In the genomic region with DNA sequence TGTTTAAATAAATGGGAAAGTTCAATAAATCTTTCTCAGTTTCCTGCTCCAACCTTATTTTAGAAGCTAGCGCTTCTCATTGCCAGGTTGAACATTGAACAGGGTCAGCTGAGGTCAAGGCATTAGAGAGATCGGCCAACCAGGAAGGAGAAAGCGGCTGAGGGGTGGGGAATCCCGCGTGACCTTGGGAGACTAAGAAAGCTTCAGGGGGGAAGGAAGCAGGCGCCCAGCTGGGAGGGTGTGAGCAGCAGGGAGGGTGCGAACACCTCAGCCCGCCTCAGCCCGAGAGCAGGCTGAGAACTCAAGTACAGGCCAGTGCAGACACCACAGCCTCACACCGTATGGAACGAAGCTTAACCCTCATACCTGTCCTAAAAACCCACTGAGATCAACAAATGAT, we compare ENCODE assay signal across 9 mouse cellular contexts. TPM values are rescaled to one million over a fixed set of nuclear protein-coding genes. Genes with fewer than 3 reads are reported as not detected.
DNase-seq lines count a peak whose midpoint lies in the region; ATAC-seq and TF ChIP-seq lines count a peak whose summit lies in the region.
"Had no signal": no experiment of that assay in that cellular context is flagged by ENCODE, and none has a peak within 500 bp of the region (broad histone marks: within the 10 kb centered on the region; RNA-seq: fewer than 3 reads in every experiment).

No protein-coding gene starts in this region.

- H3K27me3 ChIP-seq in heart, embryonic 15.5 days: no peaks in the 10 kb centered on the region
- no peaks in the 10 kb centered on the region for H3K27me3 ChIP-seq in small intestine, adult 2 months (ENCODE audit: control insufficient read depth, insufficient read depth, low read length)
- H3K27me3 ChIP-seq in midbrain, postnatal 0 days (ENCODE audit: insufficient read depth, low read length): no peaks in the 10 kb centered on the region
- H3K27me3 ChIP-seq: neural tube, embryonic 12.5 days had no signal

- H3K4me2 ChIP-seq in heart, embryonic 15.5 days: no peak overlapping the region
- no peak overlapping the region for H3K4me2 ChIP-seq in midbrain, postnatal 0 days (ENCODE audit: low read depth, low read length, poor library complexity, severe bottlenecking)
- H3K4me2 ChIP-seq: neural tube, embryonic 12.5 days had no signal

- 26% methylated on average over 11 of the region's 11 CpGs for WGBS in heart, embryonic 15.5 days
- WGBS in small intestine, adult 2 months: 4% methylated on average over 11 of the region's 11 CpGs
- WGBS in midbrain, postnatal 0 days: 65% methylated on average over 11 of the region's 11 CpGs

- peak; percentile 55; the same call in 1 of the 2 replicates for ATAC-seq in heart, embryonic 15.5 days (replicated peaks; ENCODE audit: insufficient number of reproducible peaks, insufficient read depth, low FRiP score, low read depth)
- ATAC-seq in midbrain, postnatal 0 days (ENCODE audit: low FRiP score): no peak

- no peaks in the 10 kb centered on the region for H3K9me3 ChIP-seq in heart, embryonic 15.5 days (replicated peaks)
- no peaks in the 10 kb centered on the region for H3K9me3 ChIP-seq in midbrain, postnatal 0 days (ENCODE audit: low read length)
- H3K9me3 ChIP-seq: neural tube, embryonic 12.5 days had no signal

- peak; percentile 14 for DNase-seq in cerebellum, adult 11-12 months
- no peak for DNase-seq in cerebellum, postnatal 14 days
- peak; percentile 34 for DNase-seq in liver
- DNase-seq in midbrain, postnatal 0 days (ENCODE audit: low spot score): no peak
- no peak for DNase-seq in spleen, adult 12 weeks (ENCODE audit: low spot score)
- DNase-seq in cerebellum, adult 8-10 months: no peak

- H3K4me3 ChIP-seq in heart, embryonic 15.5 days: no peak overlapping the region
- no peak overlapping the region for H3K4me3 ChIP-seq in small intestine, adult 2 months (ENCODE audit: low read depth, low read length)
- no peak overlapping the region for H3K4me3 ChIP-seq in midbrain, postnatal 0 days (ENCODE audit: low read depth, low read length)
- H3K4me3 ChIP-seq: neural tube, embryonic 12.5 days had no signal

- TF ChIP-seq POLR2A in small intestine, adult 2 months (IDR thresholded peaks at IDR 0.05; ENCODE audit: low read depth, low read length): no peak

- H3K9ac ChIP-seq in heart, embryonic 15.5 days: no peak overlapping the region
- no peak overlapping the region for H3K9ac ChIP-seq in midbrain, postnatal 0 days (replicated peaks; ENCODE audit: low read length, poor library complexity, severe bottlenecking)
- H3K9ac ChIP-seq: neural tube, embryonic 12.5 days had no signal

- TF ChIP-seq CTCF in small intestine, adult 2 months (IDR thresholded peaks at IDR 0.05; ENCODE audit: extremely low read depth, insufficient read length, insufficient replicate concordance, low read depth, low read length): no peak
- no peak for TF ChIP-seq CTCF in midbrain, postnatal 0 days (IDR thresholded peaks at IDR 0.05)

- 0 out of 2 replicates have a peak, but pooled peaks cover 4% of the 10 kb centered on the region for H3K36me3 ChIP-seq in heart, embryonic 15.5 days
- peaks cover 24% of the 10 kb centered on the region for H3K36me3 ChIP-seq in small intestine, adult 2 months (ENCODE audit: control insufficient read depth, insufficient read depth, low read length)
- H3K36me3 ChIP-seq in midbrain, postnatal 0 days (ENCODE audit: insufficient read depth, low read length): peaks cover 7% of the 10 kb centered on the region; the same call in 1 of the 2 replicates

- no peak overlapping the region for H3K27ac ChIP-seq in heart, embryonic 15.5 days
- peak overlapping the region; percentile 72 for H3K27ac ChIP-seq in small intestine, adult 2 months (ENCODE audit: insufficient read depth, low read depth, low read length)
- H3K27ac ChIP-seq in midbrain, postnatal 0 days (ENCODE audit: low read depth, low read length): no peak overlapping the region
- H3K27ac ChIP-seq: neural tube, embryonic 12.5 days had no signal

- H3K4me1 ChIP-seq in heart, embryonic 15.5 days (replicated peaks): peaks cover 15% of the 10 kb centered on the region
- H3K4me1 ChIP-seq in small intestine, adult 2 months (ENCODE audit: control insufficient read depth, insufficient read depth, insufficient read length, low read length): peaks cover 33% of the 10 kb centered on the region
- H3K4me1 ChIP-seq in midbrain, postnatal 0 days (ENCODE audit: insufficient read depth, low read length): 0 out of 2 replicates have a peak, but pooled peaks cover 1% of the 10 kb centered on the region

RNA-seq across cellular contexts. Expression of gene Usp12, which starts 22.8 kb away (rescaled TPM):
- 9.0 and 10.8 TPM in 2 replicates for polyA plus RNA-seq in heart, embryonic 15.5 days (2015; fragmentation: Nextera tagmentation; extraction: Ambion mirVana)
- polyA plus RNA-seq in small intestine, adult 2 months (2012; rRNA removed): 5.8 and 16.7 TPM in 2 replicates
- total RNA-seq in midbrain, postnatal 0 days (2014; rRNA removed): 24.1 and 26.7 TPM in 2 replicates
- polyA plus RNA-seq in midbrain, postnatal 0 days (2015; fragmentation: Nextera tagmentation; extraction: Ambion mirVana): 13.7 and 14.1 TPM in 2 replicates

Comparison
In these comparisons a context has a peak if more than half of its experiments do, and no peak if none do; other contexts are left out.
1. DNase-seq: peak in cerebellum, adult 11-12 months (single experiment) and liver (single experiment); none in cerebellum, postnatal 14 days (0 of 2), midbrain, postnatal 0 days (single experiment), spleen, adult 12 weeks (single experiment) and cerebellum, adult 8-10 months (single experiment).